Mouse (Mus musculus) layer of hippocampus, adult 9-10 months (tissue): Measurements from ENCODE around the gene Tnfsfm13.
"Not testable (repeated sequence)": the region's sequence is repeated elsewhere in the genome, so short reads cannot be mapped to it uniquely, and the experiment has no call there.

Experiments used
- DNase-seq: peaks from one replicate; pipeline ENCODE4 v3.0.0; 2022; ENCODE audit warnings: low spot score

The Tnfsfm13 gene

DNA sequence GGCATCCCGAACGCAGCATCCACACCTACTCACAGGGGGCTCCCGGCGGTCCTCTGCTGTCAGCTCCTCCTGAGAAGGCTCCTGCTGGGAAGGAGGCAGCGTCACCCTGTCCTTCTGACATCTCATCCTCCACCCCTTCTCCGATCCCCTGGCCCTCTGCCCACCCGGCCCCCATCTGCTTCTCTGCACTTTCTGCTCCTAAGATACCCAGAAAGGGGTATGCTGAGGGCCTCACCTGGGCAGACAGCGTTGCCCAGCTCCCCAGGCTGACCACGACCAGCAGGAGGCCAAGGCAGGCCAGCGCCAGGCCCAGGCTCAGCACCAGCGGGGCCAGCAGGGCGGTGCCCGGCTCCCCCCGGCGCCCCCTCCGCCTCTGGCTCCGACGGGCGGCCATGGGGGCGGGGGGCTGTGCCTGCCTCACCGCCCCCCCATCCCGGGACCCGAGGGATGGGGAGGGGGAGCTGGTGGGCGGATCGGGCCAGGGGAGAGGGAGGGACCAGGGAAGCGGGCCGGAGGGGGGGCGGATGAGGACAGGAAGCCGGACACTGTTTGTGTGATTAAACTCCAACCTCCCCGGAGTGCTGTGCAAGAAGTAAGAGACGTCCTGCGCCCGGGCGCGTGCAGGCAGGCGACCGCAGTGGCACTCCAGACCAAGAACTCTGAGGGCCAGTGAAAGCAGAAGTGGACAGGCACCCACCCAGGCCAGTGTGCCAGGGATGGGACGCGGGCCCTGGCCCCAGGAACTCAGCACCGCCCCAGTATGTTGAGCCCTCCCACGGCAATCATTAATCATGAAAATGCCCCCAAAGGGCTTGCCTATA is at the start of gene Tnfsfm13, which contains the start of gene Tnfsf12:
Tnfsfm13 (minus strand) TSS at position 738 of the 821 bp plus-strand sequence.
Tnfsf12 (minus strand) TSS at position 489 of the 821 bp plus-strand sequence.
- no peak for DNase-seq

DNA sequence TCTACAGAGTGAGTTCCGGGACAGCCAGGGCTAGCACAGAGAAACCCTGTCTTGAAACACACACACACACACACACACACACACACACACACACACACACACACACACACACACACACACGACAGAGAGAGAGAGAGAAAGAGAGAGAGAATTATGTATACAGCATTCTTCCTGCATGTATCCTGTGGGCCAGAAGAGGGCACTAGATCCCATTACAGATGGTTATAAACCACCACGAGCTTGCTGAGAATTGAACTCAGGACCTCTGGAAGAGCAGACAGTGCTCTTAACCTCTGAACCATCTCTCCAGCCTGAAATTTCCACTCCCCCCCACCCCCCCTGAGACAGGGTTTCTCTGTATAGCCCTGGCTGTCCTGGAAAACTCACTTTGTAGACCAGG is 35.5 kb upstream of the Tnfsfm13 start:
- not testable (repeated sequence) for DNase-seq

DNA sequence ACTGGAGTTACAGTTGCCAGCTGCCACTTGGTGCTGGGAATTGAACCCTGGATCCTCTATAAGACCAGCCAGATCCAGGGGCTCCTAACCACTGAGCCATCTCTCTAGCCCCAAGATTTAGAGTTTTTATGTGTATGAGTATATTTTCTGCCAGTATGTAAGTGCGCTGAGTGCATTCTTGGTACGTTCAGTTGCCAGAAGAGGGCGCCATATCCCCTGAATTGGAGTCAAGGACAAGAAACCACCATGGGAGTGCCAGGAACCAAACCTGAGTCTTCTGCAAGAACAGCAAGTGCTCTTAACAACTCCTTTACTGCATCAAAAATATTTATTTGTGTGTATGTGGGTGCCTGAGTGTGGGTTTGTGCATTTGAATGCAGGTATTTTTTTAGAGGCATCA is 33.2 kb upstream of the Tnfsfm13 start:
- DNase-seq, result no peak

DNA sequence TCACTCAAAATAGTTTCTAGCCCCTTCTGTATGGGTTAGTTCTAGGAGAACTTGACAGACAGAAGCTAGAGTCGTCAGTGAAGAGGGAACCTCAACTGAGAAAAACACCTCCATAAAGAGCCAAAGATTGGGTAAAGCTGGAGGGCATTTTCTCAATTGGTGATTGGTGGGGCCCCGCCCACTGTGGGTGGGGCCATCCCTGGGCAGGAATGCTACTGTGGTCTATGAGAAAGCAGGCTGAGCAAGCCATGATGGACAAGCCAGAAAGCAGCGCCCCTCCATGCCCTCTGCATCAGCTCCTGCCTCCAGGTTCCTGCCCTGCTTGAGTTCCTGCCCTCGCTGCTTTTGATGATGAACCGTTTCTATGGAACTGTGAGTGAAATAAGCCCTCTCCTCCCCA is 30.1 kb upstream of the Tnfsfm13 start:
- DNase-seq, result no peak

DNA sequence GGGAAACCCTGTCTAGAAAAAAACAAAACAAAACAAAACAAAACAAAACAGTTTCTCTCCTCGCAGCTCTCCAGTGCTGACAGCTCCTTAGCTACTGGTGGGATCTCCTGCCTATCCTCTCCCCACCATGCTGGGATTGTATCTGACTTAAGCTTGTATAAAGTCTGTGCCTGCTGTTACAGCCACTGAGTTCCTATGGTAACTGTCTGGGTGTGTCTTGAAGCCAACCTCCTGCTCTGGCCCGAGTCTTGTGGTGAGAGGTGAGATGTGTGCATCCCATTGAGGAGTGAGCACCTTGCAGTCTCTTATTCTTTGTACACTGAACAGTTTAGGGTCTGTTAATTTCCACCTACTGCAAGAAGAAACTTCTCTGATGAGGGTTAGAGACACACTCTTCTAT is 27.2 kb upstream of the Tnfsfm13 start:
- DNase-seq, result no peak

DNA sequence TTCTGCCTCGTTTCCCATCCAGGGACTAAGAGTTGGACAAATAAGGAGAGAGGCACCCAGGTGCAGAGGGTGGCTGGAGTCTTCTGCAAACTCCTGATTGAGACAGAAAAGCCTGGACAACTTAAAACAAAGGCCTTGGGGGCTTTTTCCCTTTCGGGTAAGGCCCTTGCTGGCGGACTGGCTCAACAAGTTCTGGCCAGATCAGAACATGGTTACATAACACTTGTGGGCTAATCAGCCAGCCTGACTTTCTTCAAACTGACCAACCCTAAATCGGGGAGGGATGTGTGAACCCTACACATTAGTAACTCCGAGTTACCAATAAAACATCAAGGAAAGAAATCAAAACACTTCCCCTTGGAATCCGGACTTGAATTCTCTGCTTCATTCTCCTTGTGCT is 25.0 kb upstream of the Tnfsfm13 start:
- no peak for DNase-seq

DNA sequence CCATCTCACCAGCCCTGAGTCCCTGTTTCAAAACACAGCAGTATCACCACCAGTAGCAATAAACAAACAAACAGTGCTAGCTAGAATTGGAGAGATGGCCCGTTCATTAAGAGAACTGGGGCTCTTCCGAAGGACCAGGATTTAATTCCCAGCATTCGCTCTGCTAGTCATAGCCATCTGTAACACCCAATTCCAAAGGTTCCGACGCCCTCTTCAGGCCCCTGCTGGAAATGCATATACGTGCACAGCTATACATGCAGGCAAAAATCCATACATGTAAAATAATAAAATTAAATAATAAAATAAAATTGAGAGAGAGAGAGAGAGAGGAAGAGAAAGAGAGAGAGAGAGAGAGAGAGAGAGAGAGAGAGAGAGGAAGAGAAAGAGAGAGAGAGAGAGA is 23.5 kb upstream of the Tnfsfm13 start:
- no peak for DNase-seq

DNA sequence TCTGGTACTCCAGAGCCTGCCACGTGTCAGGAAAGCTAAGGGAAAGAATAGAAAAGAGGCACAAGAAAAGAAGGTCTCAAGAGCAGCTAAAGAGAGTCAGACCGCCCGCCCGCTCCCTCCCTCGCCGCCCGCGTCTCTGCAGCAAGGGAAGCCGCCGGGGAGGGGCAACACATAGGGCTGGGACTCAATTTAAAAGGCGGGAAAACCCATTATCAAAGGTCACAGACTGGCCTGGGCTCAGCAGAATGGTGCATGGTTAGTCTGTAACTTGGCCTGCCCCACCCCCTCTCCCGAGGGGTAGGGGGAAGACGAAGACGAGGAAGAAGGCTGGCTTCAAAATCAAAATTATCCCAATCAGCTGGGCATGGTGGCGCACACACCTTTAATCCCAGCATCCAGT is 22.8 kb upstream of the Tnfsfm13 start:
- DNase-seq, result no peak

DNA sequence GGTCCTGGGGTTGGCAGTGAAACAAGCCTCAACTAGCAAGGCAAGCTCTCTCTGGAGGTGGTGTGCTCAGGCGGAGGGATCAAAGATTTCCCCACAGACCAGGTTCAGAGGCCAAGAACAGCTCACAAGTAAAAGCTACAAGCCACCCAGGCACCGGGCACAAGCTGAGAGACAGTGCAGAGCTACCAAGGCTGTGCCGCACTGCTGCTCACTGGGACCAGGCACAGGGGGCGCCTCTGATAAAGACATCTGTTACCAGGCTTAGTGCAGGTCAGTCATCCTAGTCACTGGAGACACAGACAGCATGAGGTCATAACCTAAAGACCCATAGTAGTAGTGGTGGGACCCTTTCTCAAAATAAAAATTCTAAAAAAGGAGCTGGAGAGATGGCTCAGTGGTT is 21.1 kb upstream of the Tnfsfm13 start:
- DNase-seq, result no peak

DNA sequence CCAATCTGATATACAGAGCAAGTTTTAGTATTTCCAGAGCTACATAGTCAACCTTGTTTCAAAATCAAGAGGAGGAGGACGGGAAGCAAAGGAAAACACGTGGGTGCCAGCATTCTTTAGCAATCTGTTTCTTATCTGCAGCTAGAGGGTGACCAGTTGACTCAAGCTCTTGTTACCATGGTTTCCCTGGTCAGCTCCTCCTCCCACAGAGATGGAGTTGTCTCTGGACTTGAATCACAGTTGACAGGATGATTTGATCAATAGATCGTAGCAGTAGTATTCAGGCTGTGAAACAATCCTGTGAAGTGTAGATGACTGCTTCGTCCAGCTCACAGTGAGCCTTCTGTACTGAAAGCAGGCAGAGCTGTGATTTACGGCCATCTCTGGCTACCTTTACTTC is 20.0 kb upstream of the Tnfsfm13 start:
- no peak for DNase-seq

DNA sequence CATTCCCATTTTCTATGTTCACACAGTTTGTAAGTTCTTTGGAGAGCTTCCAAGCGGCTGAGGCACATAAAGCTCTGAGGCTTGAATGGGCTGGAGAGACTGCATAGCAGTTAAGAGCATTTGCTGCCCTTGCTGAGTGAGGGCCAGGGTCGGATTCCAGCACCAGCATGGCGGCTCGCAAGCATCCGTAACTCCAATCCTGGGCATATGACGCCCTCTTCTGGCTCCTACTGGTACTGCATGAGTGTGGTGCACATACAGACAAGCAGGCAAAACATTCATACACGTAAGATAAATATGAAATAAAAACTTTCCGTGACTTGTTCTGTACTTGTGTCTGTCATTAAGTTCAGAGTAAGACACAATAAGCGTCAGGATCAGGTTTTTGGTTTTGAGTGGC is 19.6 kb upstream of the Tnfsfm13 start:
- no peak for DNase-seq

DNA sequence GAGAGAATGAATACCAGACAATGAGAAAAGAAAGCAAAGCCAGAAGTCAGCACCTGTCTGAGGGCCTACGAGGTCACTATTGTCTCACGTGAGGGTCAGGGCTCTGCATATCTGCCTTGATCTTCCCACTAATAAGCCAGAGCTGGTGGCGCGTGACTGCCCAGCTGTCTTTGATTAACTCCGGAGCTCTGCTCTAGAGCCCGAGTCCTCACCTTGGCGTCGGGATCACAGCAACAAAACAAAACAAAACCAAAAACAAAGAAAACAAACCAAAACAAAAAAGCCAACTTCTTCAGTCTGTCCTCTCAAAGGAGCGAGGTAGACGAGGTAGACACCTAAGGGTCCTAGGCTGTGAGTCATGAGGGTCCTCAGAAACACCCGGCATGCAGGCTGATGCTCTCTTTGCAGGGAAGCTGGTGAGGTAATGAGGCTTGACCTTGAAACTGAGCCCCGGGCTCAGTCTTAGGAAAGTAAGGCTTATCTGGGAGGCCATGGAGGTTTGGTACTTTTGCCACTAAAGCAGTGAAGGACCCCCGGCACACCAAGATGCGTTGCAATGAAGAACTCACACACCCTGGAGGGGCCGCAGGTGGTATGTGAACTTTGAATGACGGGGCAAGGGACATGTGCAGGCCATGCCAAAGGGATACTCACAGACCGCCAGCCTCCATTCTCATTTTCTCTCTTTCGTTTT is 18.9 kb upstream of the Tnfsfm13 start:
- no peak for DNase-seq

DNA sequence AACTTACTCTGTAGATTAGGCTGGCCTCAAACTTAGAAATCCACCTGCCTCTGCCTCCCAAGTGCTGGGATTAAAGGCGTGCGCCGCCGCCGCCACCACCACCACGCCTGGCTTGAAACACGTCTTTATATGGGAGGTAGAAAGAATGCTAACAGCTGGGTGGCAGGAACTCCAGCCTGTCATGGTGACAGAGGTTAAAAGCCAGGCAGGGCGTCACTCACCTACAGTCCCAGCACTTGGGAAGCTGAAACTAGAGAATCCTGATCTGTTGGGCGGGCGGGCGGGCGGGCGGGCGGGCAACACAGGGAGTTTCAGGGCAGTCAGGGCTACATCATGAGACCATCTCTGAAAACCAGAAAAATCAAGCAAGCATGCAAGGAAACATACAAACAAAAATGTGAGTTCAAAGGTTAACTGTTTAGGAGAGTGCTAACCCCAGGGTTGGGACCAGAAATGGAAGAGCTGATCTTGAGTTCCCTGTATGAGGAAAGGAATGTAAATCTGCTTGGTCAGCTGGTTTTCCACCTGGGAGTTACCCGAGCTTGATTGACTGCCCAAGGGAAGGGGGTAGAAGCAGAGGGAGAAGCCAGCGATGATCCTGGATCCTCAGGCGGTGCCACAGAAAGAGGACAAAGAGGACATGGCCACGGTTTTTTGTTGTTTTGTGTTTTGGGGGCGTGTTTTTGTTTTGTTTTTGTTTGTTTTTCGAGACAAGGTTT is 17.2 kb upstream of the Tnfsfm13 start:
- DNase-seq, result no peak

DNA sequence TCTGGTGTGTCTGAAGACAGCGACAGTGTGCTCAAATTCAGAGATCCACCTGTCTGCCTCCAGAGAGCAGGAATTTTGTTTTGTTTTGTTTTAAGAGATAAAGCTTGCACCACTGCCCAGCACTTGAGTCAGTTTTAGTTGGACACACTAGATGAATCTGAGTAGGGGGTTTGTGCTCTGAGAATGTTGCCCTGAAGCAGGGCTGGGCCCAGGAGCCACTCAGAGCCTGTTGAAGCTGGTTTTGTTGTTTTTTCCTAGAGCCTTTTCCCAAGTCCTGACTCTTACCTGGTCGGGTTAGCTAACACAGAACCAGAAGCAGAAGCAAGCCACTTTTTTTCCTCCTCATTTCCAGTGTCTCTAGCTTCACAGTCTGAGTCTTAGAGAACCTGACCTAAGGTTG is 15.2 kb upstream of the Tnfsfm13 start:
- no peak for DNase-seq

DNA sequence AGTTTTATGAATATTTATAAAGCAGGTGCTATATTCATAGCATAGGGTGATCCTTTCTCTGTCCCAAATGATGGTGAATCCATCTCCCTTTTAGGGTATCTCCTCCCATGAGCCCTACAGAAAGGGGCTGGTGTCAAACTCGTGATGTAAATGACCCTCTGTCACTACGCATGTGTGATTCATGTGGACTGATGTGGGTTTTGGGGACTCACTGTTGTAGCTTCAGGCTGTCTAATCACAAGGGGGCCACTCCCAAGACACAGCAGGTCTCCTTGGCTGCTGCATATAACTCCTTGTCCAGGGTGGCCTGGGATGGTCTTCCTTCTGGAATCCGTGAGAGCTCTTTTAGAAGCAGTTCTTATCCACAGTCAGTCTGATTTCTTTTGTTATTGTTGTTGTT is 14.6 kb upstream of the Tnfsfm13 start:
- DNase-seq, result no peak

DNA sequence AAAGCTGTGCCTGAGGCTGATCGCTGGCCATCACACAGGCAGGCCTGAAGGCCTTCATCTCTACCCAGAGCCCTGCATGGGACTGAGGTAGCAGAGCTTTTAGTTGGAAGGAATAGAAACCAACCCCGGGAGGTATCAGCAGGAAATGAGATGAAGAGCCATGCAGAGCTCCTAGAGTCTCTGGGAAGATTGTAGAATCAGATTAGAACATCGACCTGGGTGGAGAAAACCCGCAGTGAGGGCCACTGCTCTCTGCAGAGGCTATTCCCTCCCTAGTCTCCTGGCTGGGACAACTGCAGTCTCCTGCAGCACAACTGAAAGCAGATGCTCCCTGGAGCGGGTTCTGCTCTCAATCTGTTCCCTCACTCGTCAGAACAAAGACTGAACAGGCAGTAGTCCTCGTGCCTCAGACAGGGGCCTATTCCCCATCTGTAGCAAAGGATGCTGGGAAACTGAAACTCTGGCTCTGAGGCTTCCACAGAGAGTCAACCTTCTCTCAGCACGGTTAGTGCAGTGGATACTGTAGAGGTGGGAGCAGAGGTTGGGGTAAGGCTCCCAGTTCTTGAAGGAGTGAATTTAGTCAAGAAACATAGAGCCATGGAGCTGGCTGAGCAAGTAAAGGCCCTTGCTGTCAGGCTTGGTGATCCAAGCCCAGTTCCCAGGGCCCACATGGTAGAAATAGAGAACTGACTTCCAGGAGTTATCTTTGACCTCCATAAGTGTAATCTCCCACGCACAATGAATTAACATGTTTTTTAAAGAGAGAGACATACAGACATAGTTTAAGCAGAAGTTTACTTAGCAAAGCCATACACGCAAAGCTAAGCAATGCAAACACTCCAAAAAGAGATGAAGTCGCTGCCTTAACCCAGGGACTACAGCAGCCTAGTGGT is 13.9 kb upstream of the Tnfsfm13 start:
- no peak for DNase-seq

DNA sequence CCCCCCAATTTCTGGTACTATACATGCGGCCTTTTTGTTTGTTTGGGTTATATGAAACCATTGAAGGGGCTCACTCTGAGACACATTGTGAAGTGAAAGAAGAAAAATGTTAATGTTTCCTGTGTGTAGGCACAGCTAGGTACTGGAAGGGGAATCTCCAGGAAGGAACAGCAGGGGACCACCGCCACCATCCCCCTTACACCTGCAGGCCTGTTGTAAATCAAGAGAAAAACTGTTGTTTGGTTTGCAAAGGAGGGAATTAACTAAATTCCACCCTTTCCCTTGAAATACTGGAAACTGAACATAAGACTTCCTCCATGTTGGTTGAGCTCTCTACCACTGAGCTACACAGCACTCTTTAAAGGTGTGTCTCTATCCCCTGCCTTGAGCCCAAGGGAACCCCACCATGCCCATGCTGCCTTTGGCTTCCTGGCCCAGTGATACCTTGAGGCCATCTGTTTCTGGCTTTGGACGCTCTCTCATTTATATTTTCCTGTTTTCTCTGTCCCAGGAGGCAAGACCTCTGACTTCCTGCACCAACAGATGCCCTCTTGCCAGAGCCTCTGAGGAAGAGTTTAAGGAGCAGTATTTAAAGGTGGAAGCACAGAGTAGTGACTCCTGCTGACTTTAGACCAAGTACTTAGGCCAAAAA is 12.8 kb upstream of the Tnfsfm13 start:
- no peak for DNase-seq

DNA sequence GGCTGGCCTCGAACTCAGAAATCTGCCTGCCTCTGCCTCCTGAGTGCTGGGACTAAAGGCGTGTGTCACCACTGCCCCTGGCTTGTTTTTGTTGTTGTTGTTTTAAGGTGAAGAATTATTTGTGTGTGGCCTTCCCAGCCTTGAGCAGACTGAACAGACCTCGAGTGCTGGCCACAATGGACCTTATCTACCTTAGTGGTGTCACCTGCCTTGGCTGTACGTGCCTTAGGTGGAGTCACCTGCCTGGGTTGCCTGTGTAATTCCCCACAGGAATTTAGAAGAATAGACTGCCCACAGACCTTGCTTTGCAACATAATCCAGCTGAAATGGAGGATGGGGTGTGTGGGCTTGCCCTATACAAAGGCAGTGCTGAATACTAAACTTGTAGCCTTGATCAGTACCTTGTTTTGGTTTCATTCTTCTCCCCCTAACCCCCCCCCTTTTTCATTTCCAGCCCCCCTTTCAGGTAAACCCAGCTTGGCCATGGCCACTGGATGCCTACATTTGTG is 12.0 kb upstream of the Tnfsfm13 start:
- DNase-seq, result no peak

DNA sequence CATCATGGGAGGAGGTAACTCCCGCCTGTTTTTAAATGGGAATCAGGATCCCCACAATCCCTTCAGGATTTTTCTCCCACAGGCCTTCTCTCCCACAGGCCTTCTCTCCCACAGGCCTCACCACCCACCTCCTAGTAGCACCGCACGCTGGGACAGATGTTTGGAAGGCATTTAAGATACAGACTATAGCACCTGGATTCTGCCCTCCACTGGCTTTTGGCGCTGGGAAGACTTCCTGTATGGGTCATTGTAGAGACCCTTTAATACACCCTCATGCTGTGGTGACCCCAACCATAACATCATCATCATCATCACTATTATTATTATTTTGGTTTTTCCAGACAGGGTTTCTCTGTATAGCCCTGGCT is 11.6 kb upstream of the Tnfsfm13 start:
- DNase-seq, result no peak

DNA sequence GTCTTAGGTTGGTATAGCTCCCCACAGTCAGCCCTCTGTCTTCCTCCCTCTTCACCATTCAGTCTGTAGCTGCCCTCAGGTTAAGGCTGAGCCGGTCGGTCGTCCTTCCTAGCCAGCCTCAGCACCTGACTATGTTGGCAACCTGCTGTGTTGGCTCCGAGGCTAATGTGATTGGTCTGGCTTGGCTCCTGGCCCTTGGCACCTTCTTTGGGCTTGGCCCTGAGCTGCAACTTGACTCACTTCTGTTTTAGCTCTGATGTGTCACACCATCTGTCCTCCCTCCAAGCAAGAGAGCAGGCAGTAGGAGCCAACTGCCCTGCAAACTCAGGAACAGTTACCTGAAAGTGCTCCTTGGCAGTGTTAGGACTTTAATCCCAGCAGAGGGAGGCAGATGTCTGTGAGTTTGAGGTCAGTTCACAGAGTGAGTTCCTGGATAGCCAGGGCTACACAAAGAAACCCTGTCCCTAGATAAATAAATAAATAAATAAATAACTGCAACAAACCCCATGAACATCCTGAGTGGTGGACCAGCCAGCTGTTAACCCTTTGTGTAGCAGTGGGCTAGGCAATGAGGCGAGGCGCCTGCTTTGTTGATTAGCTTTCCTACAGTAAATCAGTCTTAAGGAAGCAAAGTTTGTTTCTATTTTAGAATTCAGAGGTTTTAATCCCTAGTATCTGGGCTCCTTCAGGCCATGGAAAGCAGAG is 11.0 kb upstream of the Tnfsfm13 start:
- no peak for DNase-seq

DNA sequence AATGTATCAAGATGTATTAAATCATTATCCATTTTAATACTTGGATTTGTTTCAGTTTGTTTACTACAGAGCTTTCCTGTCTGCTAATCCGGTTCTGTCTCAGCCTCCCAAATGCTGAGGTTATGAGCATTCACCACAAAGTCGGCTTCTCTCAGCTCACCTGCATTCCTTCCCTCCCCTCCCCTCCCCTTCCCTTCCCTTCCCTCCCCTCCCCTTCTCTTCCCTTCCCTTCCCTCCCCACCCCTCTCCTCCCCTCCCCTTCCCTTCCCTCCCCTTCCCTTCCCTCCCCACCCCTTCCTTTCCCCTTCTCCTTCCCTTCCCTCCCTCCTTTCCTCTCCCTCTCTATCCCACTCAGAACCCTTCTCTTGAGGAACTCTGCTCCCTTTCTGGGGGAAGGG is 8.7 kb upstream of the Tnfsfm13 start:
- no peak for DNase-seq
